Mouse (Mus musculus): ENCODE data around the gene Trim34a.

GRCm38 (mm10) chr7:104218701-104219569 lies 25.3 kb upstream of the Trim34a start, which contains the start of gene Trim6:
- TF ChIP-seq POLR2A (IDR thresholded peaks at IDR 0.05; ENCODE audit: low read depth, low read length), result no peak
- no peak for TF ChIP-seq CTCF (conservative IDR thresholded peaks at IDR 0.05; ENCODE audit: insufficient read depth, insufficient read length, low read depth, low read length)

Data from kidney, adult 2 months (tissue).